Mouse (Mus musculus) CH12.LX (cell line): Measurements from ENCODE around the gene Cdk14. TPM values are rescaled to one million over a fixed set of nuclear protein-coding genes. Genes with fewer than 3 reads are reported as not detected.
A peak's percentile ranks its signal among the peaks of the same experiment; 100 is the strongest.

Source experiments
- DNase-seq: peaks from one replicate; pipeline ENCODE4 v3.0.0-alpha.2; 2013; ENCODE audit errors: extremely low read depth
- H3K27ac ChIP-seq: 2 replicates; pipeline ENCODE4 v1.5.1; 2012; ENCODE audit warnings: low read depth, mild to moderate bottlenecking, control low read depth, moderate library complexity; ENCODE audit not compliant: insufficient read depth
- H3K27me3 ChIP-seq: replicated peaks from 2 replicates; pipeline ENCODE3; 2012; ENCODE audit warnings: inconsistent platforms
- H3K36me3 ChIP-seq, 2 experiments: replicated peaks in 1 of 2; 2 replicates each; pipeline versions ENCODE3 to v1.6.1; 2012; ENCODE audit warnings: inconsistent platforms in 1 of 2, low read length in 1 of 2, mild to moderate bottlenecking in 1 of 2, mixed read lengths in 1 of 2, moderate library complexity in 1 of 2; ENCODE audit not compliant: control insufficient read depth in 1 of 2, insufficient read depth in 1 of 2
- H3K4me1 ChIP-seq, 2 experiments: 2 replicates each; pipeline ENCODE4 v1.6.1; 2012; ENCODE audit warnings: inconsistent platforms in 1 of 2, moderate library complexity in 1 of 2; ENCODE audit not compliant: insufficient read depth in 2 of 2, control insufficient read depth in 1 of 2
- H3K4me2 ChIP-seq: 2 replicates; pipeline ENCODE4 v1.6.1; 2012; ENCODE audit warnings: low read depth, mild to moderate bottlenecking, control low read depth; ENCODE audit not compliant: poor library complexity, insufficient read depth, severe bottlenecking
- H3K4me3 ChIP-seq, 3 experiments: fragments of 150-350 bp in 1 of 3; sonication (generic) in 1 of 3; replicated peaks in 1 of 3; 2 replicates each; pipeline versions ENCODE3 to v1.5.1; 2011 to 2012; ENCODE audit warnings: low read depth in 2 of 3, low read length in 2 of 3, mild to moderate bottlenecking in 2 of 3, moderate library complexity in 2 of 3, control low read depth in 1 of 3, improper control_type of control experiment in 1 of 3, inconsistent platforms in 1 of 3, mixed read lengths in 1 of 3; ENCODE audit not compliant: poor library complexity in 1 of 3
- H3K79me2 ChIP-seq: replicated peaks from 2 replicates; pipeline ENCODE4 v1.6.1; 2012; ENCODE audit warnings: mild to moderate bottlenecking, moderate library complexity; ENCODE audit not compliant: control insufficient read depth, poor library complexity, insufficient read depth, severe bottlenecking; ENCODE audit errors: extremely low read depth
- H3K9ac ChIP-seq: 2 replicates; pipeline ENCODE4 v1.6.1; 2012; ENCODE audit warnings: low read depth, mild to moderate bottlenecking, control low read depth, moderate library complexity; ENCODE audit not compliant: insufficient read depth
- H3K9me3 ChIP-seq: replicated peaks from 2 replicates; pipeline ENCODE3; 2012; ENCODE audit warnings: low read length, inconsistent platforms, mixed read lengths
- BHLHE40 ChIP-seq: IDR thresholded peaks from 2 replicates; pipeline ENCODE4 v1.6.1; 2011; ENCODE audit warnings: mild to moderate bottlenecking, low read depth, low read length, improper control_type of control experiment
- CTCF ChIP-seq, 2 experiments: IDR thresholded peaks in 1 of 2; conservative IDR thresholded peaks in 1 of 2; 2 replicates each; pipeline ENCODE4 v1.5.1; 2011 to 2012; ENCODE audit warnings: low read depth in 2 of 2, low read length in 2 of 2, improper control_type of control experiment in 1 of 2, inconsistent platforms in 1 of 2, mild to moderate bottlenecking in 1 of 2, moderate library complexity in 1 of 2
- ELF1 ChIP-seq: IDR thresholded peaks from 2 replicates; pipeline ENCODE4 v1.6.1; 2014; ENCODE audit warnings: low read depth, mild to moderate bottlenecking, inconsistent platforms, low read length, improper control_type of control experiment
- EP300 ChIP-seq: IDR thresholded peaks from 2 replicates; pipeline ENCODE4 v1.6.1; 2011; ENCODE audit warnings: low read length, improper control_type of control experiment
- ETS1 ChIP-seq: conservative IDR thresholded peaks from 2 replicates; pipeline ENCODE4 v1.6.1; 2012; ENCODE audit warnings: low read depth, mild to moderate bottlenecking, inconsistent platforms, low read length, improper control_type of control experiment, moderate library complexity
- JUN ChIP-seq: IDR thresholded peaks from 2 replicates; pipeline ENCODE4 v1.6.1; 2011; ENCODE audit warnings: low read depth, mild to moderate bottlenecking, low read length, improper control_type of control experiment, moderate library complexity; ENCODE audit not compliant: insufficient read depth
- MAX ChIP-seq: IDR thresholded peaks from 2 replicates; pipeline ENCODE4 v1.6.1; 2011; ENCODE audit warnings: low read length, improper control_type of control experiment
- MEF2A ChIP-seq: IDR thresholded peaks from 2 replicates; pipeline ENCODE4 v1.6.1; 2014; ENCODE audit warnings: low read depth, mild to moderate bottlenecking, inconsistent platforms, low read length, improper control_type of control experiment, borderline replicate concordance
- MXI1 ChIP-seq: IDR thresholded peaks from 2 replicates; pipeline ENCODE4 v1.6.1; 2011; ENCODE audit warnings: mild to moderate bottlenecking, low read depth, low read length, improper control_type of control experiment
- MYC ChIP-seq: IDR thresholded peaks from 2 replicates; pipeline ENCODE4 v1.6.1; 2011; ENCODE audit warnings: low read depth, mild to moderate bottlenecking, improper control_type of control experiment, low read length
- NRF1 ChIP-seq: IDR thresholded peaks from 2 replicates; pipeline ENCODE4 v1.6.1; 2014; ENCODE audit warnings: low read depth, mild to moderate bottlenecking, inconsistent platforms, low read length, improper control_type of control experiment, moderate library complexity
- PAX5 ChIP-seq: IDR thresholded peaks from 2 replicates; pipeline ENCODE4 v1.6.1; 2012; ENCODE audit warnings: low read length, inconsistent platforms, mixed read lengths
- POLR2AphosphoS2 ChIP-seq: IDR thresholded peaks from 2 replicates; pipeline ENCODE4 v1.6.1; 2011; ENCODE audit warnings: low read depth, low read length, improper control_type of control experiment
- RAD21 ChIP-seq: IDR thresholded peaks from 2 replicates; pipeline ENCODE4 v1.6.1; 2011; ENCODE audit warnings: low read depth, mild to moderate bottlenecking, low read length, improper control_type of control experiment, moderate library complexity
- SMC3 ChIP-seq: IDR thresholded peaks from 2 replicates; pipeline ENCODE4 v1.6.1; 2011; ENCODE audit warnings: low read depth, low read length, improper control_type of control experiment
- TBP ChIP-seq: conservative IDR thresholded peaks from 2 replicates; pipeline ENCODE4 v1.6.1; 2011; ENCODE audit warnings: low read depth, low read length, improper control_type of control experiment
- TCF12 ChIP-seq: IDR thresholded peaks from 2 replicates; pipeline ENCODE4 v1.6.1; 2014; ENCODE audit warnings: low read depth, mild to moderate bottlenecking, inconsistent platforms, low read length, improper control_type of control experiment
- UBTF ChIP-seq: IDR thresholded peaks from 2 replicates; pipeline ENCODE4 v1.6.1; 2012; ENCODE audit warnings: low read depth, mild to moderate bottlenecking, inconsistent platforms, low read length, improper control_type of control experiment, moderate library complexity
- USF2 ChIP-seq: conservative IDR thresholded peaks from 2 replicates; pipeline ENCODE4 v1.6.1; 2011; ENCODE audit warnings: low read depth, low read length, improper control_type of control experiment
- ZMIZ1 ChIP-seq: IDR thresholded peaks from 2 replicates; pipeline ENCODE4 v1.6.1; 2012; ENCODE audit warnings: low read depth, mild to moderate bottlenecking, inconsistent platforms, low read length, improper control_type of control experiment
- ZNF384 ChIP-seq: IDR thresholded peaks from 2 replicates; pipeline ENCODE4 v1.6.1; 2012; ENCODE audit warnings: low read depth, low read length, improper control_type of control experiment, inconsistent platforms
- dilution Hi-C: fragments of 300-500 bp; cut with MboI; formaldehyde crosslinking; loops from 2 replicates; pipeline ENCODE4 v1.14.3; 2020; ENCODE audit warnings: low sequenced_read_pairs; ENCODE audit not compliant: extremely low pct_unique_long_range_greater_than_20kb, extremely low pct_ligation_motif_present
- in situ Hi-C: fragments of 300-500 bp; cut with MboI; formaldehyde crosslinking; loops from 3 replicates; pipeline ENCODE4 v1.14.3; 2019; ENCODE audit warnings: low sequenced_read_pairs, low pct_ligation_motif_present, low pct_unique_long_range_greater_than_20kb, mixed read lengths
- polyA plus RNA-seq: library from polyadenylated mRNA; unstranded; fragments of >175 nt; gene quantifications from 2 replicates; pipeline ENCODE4 v1.2.1, GENCODE M21; 2012; ENCODE audit warnings: low read depth; ENCODE audit not compliant: insufficient read length
- total RNA-seq, 2 experiments: library from RNA; depleted of rRNA; stranded (reverse); fragments of 300-350 nt in 1 of 2; fragments of >200 nt in 1 of 2; gene quantifications; 2 replicates each; pipeline ENCODE4 v1.2.3; 2012 to 2014

Cdk14 gene
- total and polyA plus RNA-seq, 3 experiments, result 3.7 to 12.0 (median 8.9) TPM

- Histone ChIP-seq H3K9ac (no peak overlapping the region), H3K4me2 (0 out of 2 replicates have a peak overlapping the region, but pooled peaks have one; percentile 15), H3K27ac (no peak overlapping the region)
- DNase-seq, result no peak
- dilution Hi-C loops, result no loop called here
- TF ChIP-seq PAX5 (no peak), MXI1 (no peak), ZNF384 (no peak), MEF2A (no peak), EP300 (no peak), MAX (no peak), RAD21 (no peak), BHLHE40 (no peak), TBP (no peak), UBTF (no peak), MYC (no peak), NRF1 (no peak), JUN (no peak)
- TF ChIP-seq, all 38 proteins: peak for 0
- Histone ChIP-seq H3K9me3 (peaks cover 6% of the 10 kb centered on the region), H3K36me3 (peaks cover 0 to 11% of the 10 kb centered on the region in 2 experiments), H3K79me2 (peaks cover 19% of the 10 kb centered on the region), H3K4me1 (peaks cover 6 to 46% of the 10 kb centered on the region in 2 experiments), H3K27me3 (no peaks in the 10 kb centered on the region), H3K4me3 (no peak overlapping the region)
- in situ Hi-C loops, result loop anchor here (25.0 kb wide), 1 partner anchor 411 kb away; no protein-coding TSS in a partner anchor
These were observed 46.6 kb downstream of the Cdk14 start for GRCm38 (mm10) chr5:5373541-5373940.

- no peak overlapping the region for H3K9ac ChIP-seq
- H3K4me2 ChIP-seq, result no peak overlapping the region
- in situ Hi-C loops, result loop anchor here (25.0 kb wide), 1 partner anchor 411 kb away; no protein-coding TSS in a partner anchor
- H3K36me3 ChIP-seq, result peaks cover 0 to 11% of the 10 kb centered on the region in 2 experiments
- no peak overlapping the region for H3K27ac ChIP-seq
- peaks cover 6 to 50% of the 10 kb centered on the region in 2 experiments for H3K4me1 ChIP-seq
- DNase-seq, result no peak
- peaks cover 6% of the 10 kb centered on the region for H3K9me3 ChIP-seq
- no peak overlapping the region for H3K4me3 ChIP-seq
- peaks cover 14% of the 10 kb centered on the region; the same call in 1 of the 2 replicates for H3K79me2 ChIP-seq
- TF ChIP-seq TBP (no peak), USF2 (no peak), MEF2A (no peak), SMC3 (no peak), ZNF384 (no peak), TCF12 (no peak), NRF1 (no peak), ELF1 (no peak), CTCF (conservative IDR thresholded peaks at IDR 0.05 in 1 of 2, IDR thresholded peaks at IDR 0.05 in 1 of 2; ENCODE audit: low read depth in 2 of 2, low read length in 2 of 2) (no peak), POLR2AphosphoS2 (no peak), ZMIZ1 (no peak), MYC (no peak), ETS1 (no peak)
- TF ChIP-seq, all 38 proteins: peak for 0
- dilution Hi-C loops, result no loop called here
- H3K27me3 ChIP-seq, result no peaks in the 10 kb centered on the region
These were observed 47.2 kb downstream of the Cdk14 start for GRCm38 (mm10) chr5:5372936-5373335.
